Mouse (Mus musculus): ENCODE data around the gene Apoa2. TPM values are rescaled to one million over a fixed set of nuclear protein-coding genes. Genes with fewer than 3 reads are reported as not detected.

The Apoa2 gene
- polyA plus RNA-seq, 1 experiment from 2014 or later, result 2.3 TPM

DNA sequence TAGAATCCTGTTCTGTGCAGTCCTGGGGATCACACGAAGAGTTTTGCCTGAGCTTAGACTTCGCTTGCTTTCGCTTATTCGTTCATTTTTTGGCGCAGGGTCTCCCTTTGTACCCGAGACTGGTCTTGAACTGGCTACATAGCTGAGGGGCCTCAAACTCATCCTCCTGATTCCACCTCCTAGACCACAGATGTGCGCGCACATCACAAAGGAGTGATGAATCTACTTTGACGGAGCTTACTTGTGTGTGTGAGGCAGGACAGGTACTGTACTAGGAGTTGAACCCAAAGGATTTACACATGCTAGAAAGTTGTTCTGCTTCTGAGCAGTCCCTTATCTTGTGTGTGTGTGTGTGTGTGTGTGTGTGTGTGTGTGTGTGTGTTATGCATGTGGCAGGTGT is 34.0 kb upstream of the Apoa2 start:
- H3K4me2 ChIP-seq (ENCODE audit: low read length), result no peak overlapping the region
- H3K36me3 ChIP-seq (ENCODE audit: control insufficient read depth, insufficient read depth), result no peaks in the 10 kb centered on the region
- ATAC-seq, result no peak
- H3K9ac ChIP-seq (replicated peaks; ENCODE audit: low read depth, low read length), result no peak overlapping the region
- H3K4me1 ChIP-seq (replicated peaks; ENCODE audit: control insufficient read depth, insufficient read depth, low read length), result peaks cover 26% of the 10 kb centered on the region
- no peak overlapping the region for H3K27ac ChIP-seq (ENCODE audit: low read length)
- peaks cover 32% of the 10 kb centered on the region for H3K27me3 ChIP-seq (replicated peaks; ENCODE audit: control insufficient read depth, insufficient read depth, low read length)
- no peaks in the 10 kb centered on the region for H3K9me3 ChIP-seq (ENCODE audit: control insufficient read depth, low read length)
- 95% methylated on average over 9 of the region's 9 CpGs for WGBS
- no peak overlapping the region for H3K4me3 ChIP-seq (replicated peaks; ENCODE audit: low read length)

GRCm38 (mm10) chr1:171192283-171192682 is 32.6 kb upstream of the Apoa2 start:
- H3K9ac ChIP-seq (replicated peaks; ENCODE audit: low read depth, low read length), result no peak overlapping the region
- H3K4me3 ChIP-seq (replicated peaks; ENCODE audit: low read length), result no peak overlapping the region
- H3K27ac ChIP-seq (ENCODE audit: low read length), result no peak overlapping the region
- peaks cover 34% of the 10 kb centered on the region for H3K27me3 ChIP-seq (replicated peaks; ENCODE audit: control insufficient read depth, insufficient read depth, low read length)
- H3K4me2 ChIP-seq (ENCODE audit: low read length), result no peak overlapping the region
- WGBS, result 52% methylated on average over 10 of the region's 10 CpGs
- no peaks in the 10 kb centered on the region for H3K9me3 ChIP-seq (ENCODE audit: control insufficient read depth, low read length)
- peaks cover 31% of the 10 kb centered on the region for H3K4me1 ChIP-seq (replicated peaks; ENCODE audit: control insufficient read depth, insufficient read depth, low read length)
- no peak for ATAC-seq
- H3K36me3 ChIP-seq (ENCODE audit: control insufficient read depth, insufficient read depth), result no peaks in the 10 kb centered on the region

- no peak for ATAC-seq
- Histone ChIP-seq H3K27ac (ENCODE audit: low read length) (no peak overlapping the region), H3K4me1 (replicated peaks; ENCODE audit: control insufficient read depth, insufficient read depth, low read length) (peaks cover 28% of the 10 kb centered on the region), H3K9me3 (ENCODE audit: control insufficient read depth, low read length) (no peaks in the 10 kb centered on the region), H3K9ac (replicated peaks; ENCODE audit: low read depth, low read length) (peak overlapping the region; percentile 4; the same call in 1 of the 2 replicates), H3K4me3 (replicated peaks; ENCODE audit: low read length) (peak overlapping the region; percentile 7; the same call in 1 of the 2 replicates), H3K36me3 (ENCODE audit: control insufficient read depth, insufficient read depth) (no peaks in the 10 kb centered on the region), H3K4me2 (ENCODE audit: low read length) (peak overlapping the region; percentile 42), H3K27me3 (replicated peaks; ENCODE audit: control insufficient read depth, insufficient read depth, low read length) (peaks cover 34% of the 10 kb centered on the region)
- 2% methylated on average over 18 of the region's 18 CpGs for WGBS
These were observed 31.6 kb upstream of the Apoa2 start for GRCm38 (mm10) chr1:171193093-171193840.

DNA sequence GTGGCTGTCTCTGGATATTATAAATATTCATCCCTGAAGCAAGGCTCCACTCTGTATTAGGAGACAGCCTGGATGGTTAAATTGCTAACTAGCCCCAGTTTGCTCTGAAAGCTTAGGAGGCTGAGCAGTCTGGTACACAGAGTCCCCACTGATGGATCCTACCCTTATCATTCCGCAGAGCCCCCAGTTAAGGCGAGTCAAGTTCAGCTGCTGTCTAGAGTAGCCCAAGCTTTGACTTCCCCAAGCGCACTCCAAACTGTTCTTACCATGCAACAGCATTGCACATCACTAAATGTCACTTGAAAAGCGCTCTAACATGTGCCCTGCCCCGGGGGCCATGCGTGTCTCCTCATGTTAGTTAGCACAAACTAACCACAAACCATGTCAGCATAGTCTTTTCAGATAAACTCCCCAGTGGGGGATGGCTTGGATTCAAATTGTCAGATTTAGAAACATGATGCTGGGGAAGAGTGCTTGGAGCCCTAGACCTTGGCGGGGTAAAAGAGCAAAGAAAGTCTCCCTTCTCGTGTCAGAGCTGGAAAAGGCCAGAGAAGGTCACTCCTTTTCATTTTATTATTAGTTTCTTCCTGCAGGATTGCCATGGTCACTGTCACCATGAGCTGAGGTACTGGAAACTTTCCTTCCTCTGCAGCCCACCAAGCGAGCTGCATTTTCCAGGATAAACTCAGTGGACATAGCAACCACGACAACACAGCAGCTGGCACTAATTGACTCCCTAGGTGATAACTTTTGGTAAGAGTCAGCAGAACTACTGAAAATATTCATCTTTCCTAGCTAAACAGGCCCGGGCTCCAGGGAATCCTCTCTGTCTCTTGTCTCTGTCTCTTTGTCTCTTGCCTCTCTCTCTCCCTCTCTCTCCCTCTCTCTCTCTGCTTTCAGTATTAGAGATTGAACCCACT is 30.7 kb upstream of the Apoa2 start:
- Histone ChIP-seq H3K36me3 (ENCODE audit: control insufficient read depth, insufficient read depth) (no peaks in the 10 kb centered on the region), H3K9ac (replicated peaks; ENCODE audit: low read depth, low read length) (no peak overlapping the region), H3K4me1 (replicated peaks; ENCODE audit: control insufficient read depth, insufficient read depth, low read length) (peaks cover 24% of the 10 kb centered on the region), H3K4me3 (replicated peaks; ENCODE audit: low read length) (no peak overlapping the region), H3K9me3 (ENCODE audit: control insufficient read depth, low read length) (no peaks in the 10 kb centered on the region), H3K27ac (ENCODE audit: low read length) (no peak overlapping the region), H3K27me3 (replicated peaks; ENCODE audit: control insufficient read depth, insufficient read depth, low read length) (peaks cover 34% of the 10 kb centered on the region), H3K4me2 (ENCODE audit: low read length) (no peak overlapping the region)
- no peak for ATAC-seq
- 21% methylated on average over 11 of the region's 11 CpGs for WGBS

GRCm38 (mm10) chr1:171195046-171195822 is 29.6 kb upstream of the Apoa2 start:
- no peaks in the 10 kb centered on the region for H3K36me3 ChIP-seq (ENCODE audit: control insufficient read depth, insufficient read depth)
- H3K4me1 ChIP-seq (replicated peaks; ENCODE audit: control insufficient read depth, insufficient read depth, low read length), result peaks cover 18% of the 10 kb centered on the region
- peak overlapping the region; percentile 66 for H3K4me3 ChIP-seq (replicated peaks; ENCODE audit: low read length)
- H3K4me2 ChIP-seq (ENCODE audit: low read length), result peak overlapping the region; percentile 96
- H3K9ac ChIP-seq (replicated peaks; ENCODE audit: low read depth, low read length), result peak overlapping the region; percentile 60
- H3K9me3 ChIP-seq (ENCODE audit: control insufficient read depth, low read length), result no peaks in the 10 kb centered on the region
- peaks cover 34% of the 10 kb centered on the region for H3K27me3 ChIP-seq (replicated peaks; ENCODE audit: control insufficient read depth, insufficient read depth, low read length)
- ATAC-seq, result peak; percentile 21
- WGBS, result 4% methylated on average over 20 of the region's 20 CpGs
- H3K27ac ChIP-seq (ENCODE audit: low read length), result no peak overlapping the region

DNA sequence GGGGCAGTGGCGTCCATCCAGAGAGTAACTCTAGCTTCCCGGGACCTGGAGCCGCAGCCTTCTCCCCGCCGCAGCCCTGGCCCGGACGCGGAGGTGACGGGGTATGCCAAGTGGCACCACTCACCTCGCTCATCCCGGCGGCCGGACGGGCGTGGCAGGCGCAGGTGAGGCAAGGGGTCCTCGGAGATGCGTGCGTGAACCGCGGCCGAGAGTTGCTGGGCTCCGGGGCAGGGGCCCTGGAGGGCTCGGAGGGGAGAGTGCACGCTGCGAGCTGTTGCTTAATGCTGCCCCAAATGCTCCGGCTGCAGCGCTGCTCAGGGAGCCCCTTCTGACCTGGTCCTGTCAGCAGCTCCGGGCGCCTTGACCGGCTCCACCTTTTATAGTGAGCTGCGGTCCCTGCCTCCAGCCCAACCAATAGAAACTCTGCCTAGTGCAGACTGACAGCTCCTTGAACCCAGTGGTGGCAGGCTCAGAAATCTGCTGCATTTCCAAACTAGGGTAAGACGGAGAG is 28.9 kb upstream of the Apoa2 start, which contains the start of gene Pcp4l1:
Gene Pcp4l1 (minus strand): TSS at position 382 of the 511 bp plus-strand sequence.
- H3K4me3 ChIP-seq (replicated peaks; ENCODE audit: low read length), result peak within 1 kb of the TSS; percentile 66
- H3K4me1 ChIP-seq (replicated peaks; ENCODE audit: control insufficient read depth, insufficient read depth, low read length), result peaks cover 18% of the 10 kb centered on the region
- H3K36me3 ChIP-seq (ENCODE audit: control insufficient read depth, insufficient read depth), result no peaks in the 10 kb centered on the region
- peak within 1 kb of the TSS; percentile 96 for H3K4me2 ChIP-seq (ENCODE audit: low read length)
- peak; percentile 93 for ATAC-seq
- H3K27ac ChIP-seq (ENCODE audit: low read length), result no peak within 1 kb of the TSS
- no peaks in the 10 kb centered on the region for H3K9me3 ChIP-seq (ENCODE audit: control insufficient read depth, low read length)
- peaks cover 32% of the 10 kb centered on the region for H3K27me3 ChIP-seq (replicated peaks; ENCODE audit: control insufficient read depth, insufficient read depth, low read length)
- H3K9ac ChIP-seq (replicated peaks; ENCODE audit: low read depth, low read length), result peak within 1 kb of the TSS; percentile 60
- WGBS, result 0% methylated on average over 33 of the region's 33 CpGs

DNA sequence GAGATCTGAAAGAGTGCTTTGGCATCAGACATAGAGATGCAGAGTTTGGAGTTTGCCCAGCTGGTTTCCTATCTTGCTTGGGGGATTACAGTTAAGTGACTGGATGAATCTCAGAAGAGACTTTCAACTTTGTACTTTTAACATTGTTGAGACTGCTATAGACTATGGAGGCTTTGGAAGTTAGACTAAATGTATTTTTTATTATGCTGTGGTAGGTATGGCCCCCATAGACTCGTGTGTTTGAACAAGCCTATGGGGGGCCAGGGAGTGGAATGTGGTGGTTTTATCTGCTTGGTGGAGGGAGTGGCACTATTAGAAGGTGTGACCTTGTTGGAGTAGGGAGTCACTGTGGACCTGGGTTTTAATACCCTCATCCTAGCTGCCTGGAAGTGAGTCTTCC is 25.3 kb upstream of the Apoa2 start:
- H3K4me1 ChIP-seq (replicated peaks; ENCODE audit: control insufficient read depth, insufficient read depth, low read length), result peaks cover 10% of the 10 kb centered on the region
- peaks cover 8% of the 10 kb centered on the region for H3K27me3 ChIP-seq (replicated peaks; ENCODE audit: control insufficient read depth, insufficient read depth, low read length)
- no peak for ATAC-seq
- no peaks in the 10 kb centered on the region for H3K36me3 ChIP-seq (ENCODE audit: control insufficient read depth, insufficient read depth)
- 71% methylated on average over 1 of the region's 1 CpGs for WGBS
- H3K4me3 ChIP-seq (replicated peaks; ENCODE audit: low read length), result no peak overlapping the region
- no peaks in the 10 kb centered on the region for H3K9me3 ChIP-seq (ENCODE audit: control insufficient read depth, low read length)
- no peak overlapping the region for H3K4me2 ChIP-seq (ENCODE audit: low read length)
- no peak overlapping the region for H3K27ac ChIP-seq (ENCODE audit: low read length)
- no peak overlapping the region for H3K9ac ChIP-seq (replicated peaks; ENCODE audit: low read depth, low read length)

- Histone ChIP-seq H3K27ac (ENCODE audit: low read length) (no peak overlapping the region), H3K9me3 (ENCODE audit: control insufficient read depth, low read length) (no peaks in the 10 kb centered on the region), H3K9ac (replicated peaks; ENCODE audit: low read depth, low read length) (no peak overlapping the region), H3K27me3 (replicated peaks; ENCODE audit: control insufficient read depth, insufficient read depth, low read length) (peaks cover 3% of the 10 kb centered on the region; the same call in 1 of the 2 replicates), H3K4me2 (ENCODE audit: low read length) (no peak overlapping the region), H3K36me3 (ENCODE audit: control insufficient read depth, insufficient read depth) (no peaks in the 10 kb centered on the region), H3K4me3 (replicated peaks; ENCODE audit: low read length) (no peak overlapping the region), H3K4me1 (replicated peaks; ENCODE audit: control insufficient read depth, insufficient read depth, low read length) (peaks cover 6% of the 10 kb centered on the region)
- ATAC-seq, result no peak
- WGBS, result 97% methylated on average over 1 of the region's 1 CpGs
These were observed 24.1 kb upstream of the Apoa2 start for GRCm38 (mm10) chr1:171200769-171201168.

Measured in forebrain, embryonic 16.5 days (tissue).